Mouse (Mus musculus): ENCODE results near the gene Lcn5. TPM values are rescaled to one million over a fixed set of nuclear protein-coding genes. Genes with fewer than 3 reads are reported as not detected.

The Lcn5 gene
- polyA plus RNA-seq, 1 experiment from 2014 or later, result not detected

Other genes starting within 250 kb of the Lcn5 start
- gene Fut7, start 234.7 kb upstream of the Lcn5 start, polyA plus RNA-seq (2015; fragmentation: Nextera tagmentation; extraction: Ambion mirVana), result 0.17 and 0.41 TPM in 2 replicates
- 16.4 and 17.6 TPM in 2 replicates for gene Abca2, start 229.2 kb upstream of the Lcn5 start, polyA plus RNA-seq (2015; fragmentation: Nextera tagmentation; extraction: Ambion mirVana)
- gene Clic3, start 201.1 kb upstream of the Lcn5 start, polyA plus RNA-seq (2015; fragmentation: Nextera tagmentation; extraction: Ambion mirVana), result 3.3 and 3.9 TPM in 2 replicates
- 119 and 128 TPM in 2 replicates for gene Paxx, start 196.9 kb upstream of the Lcn5 start, polyA plus RNA-seq (2015; fragmentation: Nextera tagmentation; extraction: Ambion mirVana)
- 822 and 843 TPM in 2 replicates for gene Ptgds, start 187.9 kb upstream of the Lcn5 start, polyA plus RNA-seq (2015; fragmentation: Nextera tagmentation; extraction: Ambion mirVana)
- gene Lcn12, start 164.0 kb upstream of the Lcn5 start, polyA plus RNA-seq (2015; fragmentation: Nextera tagmentation; extraction: Ambion mirVana), result not detected in 2 replicates
- gene Fbxw5, start 157.2 kb upstream of the Lcn5 start, polyA plus RNA-seq (2015; fragmentation: Nextera tagmentation; extraction: Ambion mirVana), result 147 and 151 TPM in 2 replicates
- gene C8g, start 156.2 kb upstream of the Lcn5 start, polyA plus RNA-seq (2015; fragmentation: Nextera tagmentation; extraction: Ambion mirVana), result 6.4 and 7.4 TPM in 2 replicates
- 18.9 and 21.2 TPM in 2 replicates for gene Traf2, start 111.0 kb upstream of the Lcn5 start, polyA plus RNA-seq (2015; fragmentation: Nextera tagmentation; extraction: Ambion mirVana)
- 352 and 378 TPM in 2 replicates for gene Edf1, start 100.1 kb upstream of the Lcn5 start, polyA plus RNA-seq (2015; fragmentation: Nextera tagmentation; extraction: Ambion mirVana)
- 4.7 and 4.8 TPM in 2 replicates for gene Mamdc4, start 83.1 kb upstream of the Lcn5 start, polyA plus RNA-seq (2015; fragmentation: Nextera tagmentation; extraction: Ambion mirVana)
- 155 and 162 TPM in 2 replicates for gene Phpt1, start 82.7 kb upstream of the Lcn5 start, polyA plus RNA-seq (2015; fragmentation: Nextera tagmentation; extraction: Ambion mirVana)
- 13.8 and 14.1 TPM in 2 replicates for gene Ajm1, start 76.2 kb upstream of the Lcn5 start, polyA plus RNA-seq (2015; fragmentation: Nextera tagmentation; extraction: Ambion mirVana)
- 71.3 and 75.7 TPM in 2 replicates for gene Rabl6, start 49.4 kb upstream of the Lcn5 start, polyA plus RNA-seq (2015; fragmentation: Nextera tagmentation; extraction: Ambion mirVana)
- 0.18 and 0.28 TPM in 2 replicates for gene Ccdc183, start 40.3 kb upstream of the Lcn5 start, polyA plus RNA-seq (2015; fragmentation: Nextera tagmentation; extraction: Ambion mirVana)
- gene Tmem141, start 35.9 kb upstream of the Lcn5 start, polyA plus RNA-seq (2015; fragmentation: Nextera tagmentation; extraction: Ambion mirVana), result 55.4 and 56.4 TPM in 2 replicates
- gene Fcna, start 29.9 kb upstream of the Lcn5 start, polyA plus RNA-seq (2015; fragmentation: Nextera tagmentation; extraction: Ambion mirVana), result 3.5 and 4.6 TPM in 2 replicates
- gene Lcn8, start 4.8 kb upstream of the Lcn5 start, polyA plus RNA-seq (2015; fragmentation: Nextera tagmentation; extraction: Ambion mirVana), result not detected in 2 replicates
- not detected in 2 replicates for gene Lcn6, start 18.8 kb downstream of the Lcn5 start, polyA plus RNA-seq (2015; fragmentation: Nextera tagmentation; extraction: Ambion mirVana)
- gene Lcn10, start 24.8 kb downstream of the Lcn5 start, polyA plus RNA-seq (2015; fragmentation: Nextera tagmentation; extraction: Ambion mirVana), result not detected in 2 replicates
- gene Obp2a, start 42.1 kb downstream of the Lcn5 start, polyA plus RNA-seq (2015; fragmentation: Nextera tagmentation; extraction: Ambion mirVana), result not detected in 2 replicates
- 139 and 143 TPM in 2 replicates for gene Bmyc, start 48.8 kb downstream of the Lcn5 start, polyA plus RNA-seq (2015; fragmentation: Nextera tagmentation; extraction: Ambion mirVana)
- gene Obp2b, start 79.1 kb downstream of the Lcn5 start, polyA plus RNA-seq (2015; fragmentation: Nextera tagmentation; extraction: Ambion mirVana), result not detected in 2 replicates
- not detected in 2 replicates for gene Lcn3, start 107.6 kb downstream of the Lcn5 start, polyA plus RNA-seq (2015; fragmentation: Nextera tagmentation; extraction: Ambion mirVana)
- not detected in 2 replicates for gene Lcn11, start 119.1 kb downstream of the Lcn5 start, polyA plus RNA-seq (2015; fragmentation: Nextera tagmentation; extraction: Ambion mirVana)
- not detected in 2 replicates for gene Gm13539, start 124.3 kb downstream of the Lcn5 start, polyA plus RNA-seq (2015; fragmentation: Nextera tagmentation; extraction: Ambion mirVana)
- not detected in 2 replicates for gene Glt6d1, start 157.9 kb downstream of the Lcn5 start, polyA plus RNA-seq (2015; fragmentation: Nextera tagmentation; extraction: Ambion mirVana)
- not detected in 2 replicates for gene Lcn9, start 165.2 kb downstream of the Lcn5 start, polyA plus RNA-seq (2015; fragmentation: Nextera tagmentation; extraction: Ambion mirVana)
- not detected in 2 replicates for gene Sohlh1, start 189.3 kb downstream of the Lcn5 start, polyA plus RNA-seq (2015; fragmentation: Nextera tagmentation; extraction: Ambion mirVana)
- 14.4 and 20.7 TPM in 2 replicates for gene Kcnt1, start 205.8 kb downstream of the Lcn5 start, polyA plus RNA-seq (2015; fragmentation: Nextera tagmentation; extraction: Ambion mirVana)

Measured in midbrain, embryonic 15.5 days (tissue).